ENCODE assay signal across 8 mouse cellular contexts in the genomic region with DNA sequence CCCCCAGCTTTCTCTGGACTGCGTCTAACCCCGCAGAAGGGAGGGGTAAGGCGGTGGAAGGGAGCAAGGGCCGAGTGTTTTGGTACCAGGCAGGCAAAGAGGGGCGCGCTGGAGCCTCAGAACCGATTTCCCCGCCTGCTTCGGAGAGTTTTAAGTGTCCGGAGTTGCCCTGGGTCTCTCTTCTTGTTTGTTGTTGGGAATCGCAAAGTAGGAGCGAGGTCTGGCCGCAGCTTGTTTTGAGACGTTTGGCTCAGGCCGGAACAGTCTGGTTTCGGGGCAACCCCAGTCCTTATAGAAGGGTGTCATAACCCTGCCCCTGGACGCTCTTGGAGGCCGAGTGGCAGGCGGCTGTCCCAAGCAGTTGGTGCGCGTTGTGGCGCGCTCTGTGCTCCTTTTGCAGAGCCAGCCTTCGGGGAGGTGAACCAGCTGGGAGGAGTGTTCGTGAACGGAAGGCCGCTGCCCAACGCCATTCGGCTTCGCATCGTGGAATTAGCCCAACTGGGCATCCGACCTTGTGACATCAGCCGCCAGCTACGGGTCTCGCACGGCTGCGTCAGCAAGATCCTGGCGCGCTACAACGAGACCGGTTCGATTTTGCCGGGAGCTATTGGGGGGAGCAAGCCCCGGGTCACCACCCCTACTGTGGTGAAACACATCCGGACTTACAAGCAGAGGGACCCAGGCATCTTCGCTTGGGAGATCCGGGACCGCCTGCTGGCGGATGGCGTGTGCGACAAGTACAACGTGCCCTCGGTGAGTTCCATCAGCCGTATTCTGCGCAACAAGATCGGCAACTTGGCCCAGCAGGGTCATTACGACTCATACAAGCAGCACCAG. TPM values are rescaled to one million over a fixed set of nuclear protein-coding genes. Genes with fewer than 3 reads are reported as not detected.
DNase-seq lines count a peak whose midpoint lies in the region; ATAC-seq lines count a peak whose summit lies in the region.

No protein-coding gene starts in this region.

- H3K9ac ChIP-seq in heart, embryonic 16.5 days (ENCODE audit: low read length), result no peak overlapping the region
- H3K9ac ChIP-seq in intestine, embryonic 16.5 days (ENCODE audit: low read depth, low read length), result no peak overlapping the region

- no peak for ATAC-seq in heart, embryonic 16.5 days (replicated peaks; ENCODE audit: extremely low read depth, insufficient read depth, low FRiP score)
- no peak for ATAC-seq in intestine, embryonic 16.5 days

- H3K36me3 ChIP-seq in heart, embryonic 16.5 days (ENCODE audit: control insufficient read depth, insufficient read depth), result no peaks in the 10 kb centered on the region
- no peaks in the 10 kb centered on the region for H3K36me3 ChIP-seq in intestine, embryonic 16.5 days (ENCODE audit: control insufficient read depth, insufficient read depth, low read length)

- H3K9me3 ChIP-seq in heart, embryonic 16.5 days (replicated peaks; ENCODE audit: control insufficient read depth, low read length), result no peaks in the 10 kb centered on the region
- H3K9me3 ChIP-seq in intestine, embryonic 16.5 days (ENCODE audit: control insufficient read depth, low read length), result no peaks in the 10 kb centered on the region

- WGBS in heart, embryonic 16.5 days, result 2% methylated on average over 57 of the region's 57 CpGs
- under 1% methylated on average over 57 of the region's 57 CpGs for whole genome bisulfite sequencing in intestine, embryonic 16.5 days

- no peak for DNase-seq in heart, postnatal 4 days
- peak; percentile 73 for DNase-seq in neural tube, embryonic 10.5 days (ENCODE audit: extremely low spot score, low spot score)
- DNase-seq in left cerebral cortex, adult 18-20 months (ENCODE audit: low spot score in 2 of 2), result no peak
- DNase-seq in c-Kit-positive CD71-positive TER-119-positive erythroid progenitor cells, embryonic 14.5 days (ENCODE audit: low spot score), result no peak
- no peak for DNase-seq in MN1 (ENCODE audit: low spot score)

- H3K4me2 ChIP-seq in heart, embryonic 16.5 days (ENCODE audit: low read depth, low read length), result peak overlapping the region; percentile 71
- H3K4me2 ChIP-seq in intestine, embryonic 16.5 days (ENCODE audit: low read depth, low read length), result peak overlapping the region; percentile 68

- H3K27me3 ChIP-seq in heart, embryonic 16.5 days (ENCODE audit: control insufficient read depth, insufficient read depth, low read length), result peaks cover 87% of the 10 kb centered on the region
- peaks cover 87% of the 10 kb centered on the region for H3K27me3 ChIP-seq in intestine, embryonic 16.5 days (replicated peaks; ENCODE audit: control insufficient read depth, insufficient read depth, low read length)

- H3K4me1 ChIP-seq in heart, embryonic 16.5 days (ENCODE audit: control insufficient read depth, insufficient read depth, low read length), result peaks cover 7% of the 10 kb centered on the region
- H3K4me1 ChIP-seq in brown adipose tissue, adult 24 weeks (ENCODE audit: control insufficient read depth, insufficient read depth, insufficient read length, low read length), result 0 out of 2 replicates have a peak, but pooled peaks cover 3% of the 10 kb centered on the region
- H3K4me1 ChIP-seq in intestine, embryonic 16.5 days (ENCODE audit: control insufficient read depth, insufficient read depth, low read length), result peaks cover 23% of the 10 kb centered on the region

- peak overlapping the region; percentile 50 for H3K4me3 ChIP-seq in heart, embryonic 16.5 days (ENCODE audit: low read length)
- peak overlapping the region; percentile 25; the same call in 1 of the 2 replicates for H3K4me3 ChIP-seq in brown adipose tissue, adult 24 weeks (ENCODE audit: insufficient read depth, low read depth, low read length)
- H3K4me3 ChIP-seq in intestine, embryonic 16.5 days (ENCODE audit: low read length), result peak overlapping the region; percentile 18

- no peak overlapping the region for H3K27ac ChIP-seq in heart, embryonic 16.5 days (ENCODE audit: low read length)
- no peak overlapping the region for H3K27ac ChIP-seq in brown adipose tissue, adult 24 weeks (replicated peaks; ENCODE audit: low read depth, low read length)
- no peak overlapping the region for H3K27ac ChIP-seq in intestine, embryonic 16.5 days (ENCODE audit: low read length)

RNA-seq across cellular contexts. Expression of a gene that starts 4.8 kb away (rescaled TPM):
- 1.6 and 2.4 TPM in 2 replicates for polyA plus RNA-seq in heart, embryonic 16.5 days (2015; fragmentation: Nextera tagmentation; extraction: Ambion mirVana)
- under 1 TPM; 0.12 to 0.20 TPM for total RNA-seq in heart, postnatal 4 days (2021)
- not detected in 2 replicates for polyA plus RNA-seq in brown adipose tissue, adult 24 weeks (2012; ENCODE audit: insufficient read depth, insufficient read length, missing spikeins)
- polyA plus RNA-seq in intestine, embryonic 16.5 days (2015; fragmentation: Nextera tagmentation; extraction: Ambion mirVana), result not detected in 2 replicates
- total RNA-seq in left cerebral cortex, adult 18-20 months (2021), result not detected
